10 mouse cellular contexts compared by ENCODE assay signal in the genomic region with DNA sequence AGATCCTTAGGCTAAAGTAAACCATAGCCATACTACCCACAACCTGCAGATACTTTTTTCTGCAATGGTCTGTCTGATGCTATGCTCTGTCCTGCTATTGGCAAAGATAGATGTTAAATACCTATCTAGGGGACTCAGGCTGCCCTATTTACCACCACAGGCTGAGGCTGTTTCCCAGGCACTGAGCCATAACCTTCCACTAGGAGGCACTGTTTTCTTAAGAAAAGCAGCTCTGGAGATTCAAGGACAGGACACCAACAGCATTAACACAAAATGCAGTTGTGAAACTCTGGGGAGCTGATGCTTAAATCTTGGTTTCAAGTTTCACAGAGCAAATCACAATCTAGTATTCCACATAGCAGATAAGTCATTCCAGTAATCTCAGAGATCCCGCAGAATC.
DNase-seq lines count a peak whose midpoint lies in the region; ATAC-seq and TF ChIP-seq lines count a peak whose summit lies in the region.
"Had no signal": no experiment of that assay in that cellular context is flagged by ENCODE, and none has a peak within 500 bp of the region (broad histone marks: within the 10 kb centered on the region; RNA-seq: fewer than 3 reads in every experiment).

No protein-coding gene starts in this region.

- no peak for ATAC-seq in kidney, embryonic 16.5 days (ENCODE audit: low FRiP score, low TSS enrichment)
- no peak for ATAC-seq in forebrain, embryonic 11.5 days (replicated peaks; ENCODE audit: low FRiP score)

- DNase-seq in kidney, adult 2 months: peak; percentile 66
- peak; percentile 40 for DNase-seq in CH12.LX (ENCODE audit: extremely low read depth)
- DNase-seq in Muller cell, postnatal 12 days (ENCODE audit: inconsistent ontology term): peak; percentile 38
- DNase-seq in cerebellum, postnatal 36 days: peak; percentile 57 to 73
- DNase-seq in layer of hippocampus, adult 11-12 months (ENCODE audit: low spot score): peak; percentile 68
- peak; percentile 56 for DNase-seq in retina, postnatal 7 days (ENCODE audit: low read depth, low spot score)
- no peak for DNase-seq in forebrain, embryonic 11.5 days (ENCODE audit: low spot score)

- no peaks in the 10 kb centered on the region for H3K36me3 ChIP-seq in kidney, adult 2 months (ENCODE audit: control insufficient read depth, insufficient read depth, low read length)
- no peaks in the 10 kb centered on the region for H3K36me3 ChIP-seq in kidney, embryonic 16.5 days (ENCODE audit: insufficient read depth, low read length)
- H3K36me3 ChIP-seq in CH12.LX (replicated peaks in 1 of 2; ENCODE audit: control insufficient read depth in 1 of 2, insufficient read depth in 1 of 2, low read length in 1 of 2): no peaks in the 10 kb centered on the region
- H3K36me3 ChIP-seq in forebrain, embryonic 11.5 days (ENCODE audit: control insufficient read depth, insufficient read depth, low read length): no peaks in the 10 kb centered on the region
- H3K36me3 ChIP-seq: heart, embryonic 13.5 days had no signal

- no peak overlapping the region for H3K9ac ChIP-seq in kidney, embryonic 16.5 days (replicated peaks; ENCODE audit: low read length)
- no peak overlapping the region for H3K9ac ChIP-seq in CH12.LX (ENCODE audit: insufficient read depth, low read depth)
- no peak overlapping the region for H3K9ac ChIP-seq in forebrain, embryonic 11.5 days (ENCODE audit: low read length)
- H3K9ac ChIP-seq: heart, embryonic 13.5 days had no signal

- no peaks in the 10 kb centered on the region for H3K9me3 ChIP-seq in kidney, embryonic 16.5 days (ENCODE audit: low read length)
- no peaks in the 10 kb centered on the region for H3K9me3 ChIP-seq in CH12.LX (replicated peaks; ENCODE audit: low read length)
- H3K9me3 ChIP-seq in forebrain, embryonic 11.5 days (ENCODE audit: control insufficient read depth, low read length): no peaks in the 10 kb centered on the region
- H3K9me3 ChIP-seq: heart, embryonic 13.5 days had no signal

- H3K27ac ChIP-seq in kidney, adult 2 months (ENCODE audit: insufficient read depth, low read depth, low read length): no peak overlapping the region
- no peak overlapping the region for H3K27ac ChIP-seq in kidney, embryonic 16.5 days (ENCODE audit: low read length)
- H3K27ac ChIP-seq in CH12.LX (ENCODE audit: insufficient read depth, low read depth): no peak overlapping the region
- no peak overlapping the region for H3K27ac ChIP-seq in forebrain, embryonic 11.5 days (ENCODE audit: low read depth, low read length)
- H3K27ac ChIP-seq: heart, embryonic 13.5 days; macrophage had no signal

- H3K27me3 ChIP-seq in kidney, adult 2 months (replicated peaks; ENCODE audit: control insufficient read depth, insufficient read depth, low read length): no peaks in the 10 kb centered on the region
- no peaks in the 10 kb centered on the region for H3K27me3 ChIP-seq in kidney, embryonic 16.5 days (ENCODE audit: insufficient read depth, low read length)
- peaks cover 93% of the 10 kb centered on the region for H3K27me3 ChIP-seq in CH12.LX (replicated peaks)
- H3K27me3 ChIP-seq in forebrain, embryonic 11.5 days (ENCODE audit: control insufficient read depth, insufficient read depth, low read length): no peaks in the 10 kb centered on the region
- H3K27me3 ChIP-seq: heart, embryonic 13.5 days had no signal

- dilution Hi-C loops in CH12.LX (cut with MboI; ENCODE audit: extremely low pct_ligation_motif_present, extremely low pct_unique_long_range_greater_than_20kb, low sequenced_read_pairs): no loop called here

- no peak for TF ChIP-seq POLR2A in kidney, adult 2 months (IDR thresholded peaks at IDR 0.05; ENCODE audit: low read depth, low read length)
- TF ChIP-seq POLR2A in CH12.LX (IDR thresholded peaks at IDR 0.05; ENCODE audit: low read depth, low read length): no peak

- no peak overlapping the region for H3K4me3 ChIP-seq in kidney, adult 2 months (ENCODE audit: insufficient read depth, low read depth, low read length)
- H3K4me3 ChIP-seq in kidney, embryonic 16.5 days (ENCODE audit: low read length): no peak overlapping the region
- H3K4me3 ChIP-seq in CH12.LX (replicated peaks in 1 of 3; ENCODE audit: low read depth in 2 of 3, low read length in 2 of 3, poor library complexity in 1 of 3): no peak overlapping the region
- no peak overlapping the region for H3K4me3 ChIP-seq in forebrain, embryonic 11.5 days (ENCODE audit: low read depth, low read length)
- H3K4me3 ChIP-seq: heart, embryonic 13.5 days had no signal

- H3K4me2 ChIP-seq in kidney, embryonic 16.5 days (replicated peaks; ENCODE audit: low read depth, low read length): no peak overlapping the region
- no peak overlapping the region for H3K4me2 ChIP-seq in CH12.LX (ENCODE audit: insufficient read depth, low read depth, poor library complexity, severe bottlenecking)
- H3K4me2 ChIP-seq in forebrain, embryonic 11.5 days (ENCODE audit: low read depth, low read length, severe bottlenecking): no peak overlapping the region
- H3K4me2 ChIP-seq: heart, embryonic 13.5 days had no signal

- in situ Hi-C loops in CH12.LX (cut with MboI; ENCODE audit: low pct_ligation_motif_present, low pct_unique_long_range_greater_than_20kb, low sequenced_read_pairs): no loop called here

- TF ChIP-seq EP300 in CH12.LX (IDR thresholded peaks at IDR 0.05; ENCODE audit: low read length): no peak

- no peaks in the 10 kb centered on the region for H3K4me1 ChIP-seq in kidney, adult 2 months (ENCODE audit: control insufficient read depth, insufficient read depth, low read length)
- H3K4me1 ChIP-seq in kidney, embryonic 16.5 days (ENCODE audit: insufficient read depth, low read length): no peaks in the 10 kb centered on the region
- no peaks in the 10 kb centered on the region for H3K4me1 ChIP-seq in CH12.LX (ENCODE audit: control insufficient read depth in 1 of 2, insufficient read depth in 2 of 2)
- H3K4me1 ChIP-seq in forebrain, embryonic 11.5 days (replicated peaks; ENCODE audit: control insufficient read depth, insufficient read depth, low read length): no peaks in the 10 kb centered on the region

- peak; percentile 77 for TF ChIP-seq RAD21 in CH12.LX (IDR thresholded peaks at IDR 0.05; ENCODE audit: low read depth, low read length)

- H3K79me2 ChIP-seq in CH12.LX (replicated peaks; ENCODE audit: control insufficient read depth, extremely low read depth, insufficient read depth, poor library complexity, severe bottlenecking): no peaks in the 10 kb centered on the region

- 46% methylated on average over 1 of the region's 1 CpGs for WGBS in kidney, adult 2 months
- WGBS in kidney, embryonic 16.5 days: 40% methylated on average over 1 of the region's 1 CpGs
- 78% methylated on average over 1 of the region's 1 CpGs for whole genome bisulfite sequencing in forebrain, embryonic 11.5 days

- peak; percentile 58; the same call in 1 of the 2 replicates for TF ChIP-seq CTCF in kidney, adult 2 months (conservative IDR thresholded peaks at IDR 0.05; ENCODE audit: insufficient read depth, insufficient read length, low read depth, low read length)
- TF ChIP-seq CTCF in CH12.LX (conservative IDR thresholded peaks at IDR 0.05 in 1 of 2, IDR thresholded peaks at IDR 0.05 in 1 of 2; ENCODE audit: low read depth in 2 of 2, low read length in 2 of 2): peak; percentile 52 to 81

TF ChIP-seq in CH12.LX, 34 proteins besides CTCF, POLR2A, EP300 and RAD21:
- peak; percentile 57 for TF ChIP-seq SMC3 (IDR thresholded peaks at IDR 0.05; ENCODE audit: low read depth, low read length)
- no peak for TF ChIP-seq POLR2AphosphoS2 (IDR thresholded peaks at IDR 0.05; ENCODE audit: low read depth, low read length)
- no peak for TF ChIP-seq BHLHE40 (IDR thresholded peaks at IDR 0.05; ENCODE audit: low read depth, low read length)
